Mouse (Mus musculus) splenic B cell, adult 2 months (primary cell): Measurements from ENCODE around the gene 9130008F23Rik.

Source experiments
- DNase-seq: peaks from one replicate; pipeline ENCODE4 v3.0.0-alpha.2; 2011; ENCODE audit warnings: low read depth, low spot score
- H3K27me3 ChIP-seq: 2 replicates; pipeline ENCODE4 v1.6.1; 2012; ENCODE audit warnings: mild to moderate bottlenecking, low read length, moderate library complexity, mixed read lengths; ENCODE audit not compliant: control insufficient read depth, poor library complexity, insufficient read depth, severe bottlenecking
- H3K36me3 ChIP-seq: 2 replicates; pipeline ENCODE4 v1.6.1; 2012; ENCODE audit warnings: mild to moderate bottlenecking, low read length, moderate library complexity, mixed read lengths; ENCODE audit not compliant: control insufficient read depth, poor library complexity, insufficient read depth, severe bottlenecking

Gene 9130008F23Rik

GRCm38 (mm10) chr17:40879924-40880691, at the start of gene 9130008F23Rik:
9130008F23Rik (minus strand) TSS chr17:40880559.
- peak; percentile 6 for DNase-seq
- Histone ChIP-seq H3K27me3 (no peaks in the 10 kb centered on the region), H3K36me3 (no peaks in the 10 kb centered on the region)

DNA sequence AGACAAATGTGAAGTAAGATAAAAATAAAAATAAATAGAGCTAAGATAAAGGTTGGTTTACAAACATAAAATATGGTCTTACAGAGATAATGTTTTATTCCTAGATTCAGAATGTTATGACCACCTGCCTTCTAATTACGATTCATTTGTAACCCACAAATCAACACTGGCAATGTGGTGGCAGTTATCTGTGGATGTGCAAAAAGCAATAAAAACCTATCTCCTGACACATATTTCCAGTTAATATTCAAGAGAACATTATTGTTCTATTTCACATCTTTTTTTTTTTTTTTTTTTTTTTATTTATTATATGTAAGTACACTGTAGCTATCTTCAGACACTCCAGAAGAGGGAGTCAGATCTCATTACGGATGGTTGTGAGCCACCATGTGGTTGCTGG, 35.1 kb upstream of the 9130008F23Rik start:
- H3K36me3 ChIP-seq, result no peaks in the 10 kb centered on the region
- H3K27me3 ChIP-seq, result no peaks in the 10 kb centered on the region
- no peak for DNase-seq

GRCm38 (mm10) chr17:40914250-40914649, 33.9 kb upstream of the 9130008F23Rik start, which contains the start of gene Glyatl3:
Glyatl3 (minus strand) TSS chr17:40914350.
- no peaks in the 10 kb centered on the region for H3K27me3 ChIP-seq
- no peaks in the 10 kb centered on the region for H3K36me3 ChIP-seq
- no peak for DNase-seq

DNA sequence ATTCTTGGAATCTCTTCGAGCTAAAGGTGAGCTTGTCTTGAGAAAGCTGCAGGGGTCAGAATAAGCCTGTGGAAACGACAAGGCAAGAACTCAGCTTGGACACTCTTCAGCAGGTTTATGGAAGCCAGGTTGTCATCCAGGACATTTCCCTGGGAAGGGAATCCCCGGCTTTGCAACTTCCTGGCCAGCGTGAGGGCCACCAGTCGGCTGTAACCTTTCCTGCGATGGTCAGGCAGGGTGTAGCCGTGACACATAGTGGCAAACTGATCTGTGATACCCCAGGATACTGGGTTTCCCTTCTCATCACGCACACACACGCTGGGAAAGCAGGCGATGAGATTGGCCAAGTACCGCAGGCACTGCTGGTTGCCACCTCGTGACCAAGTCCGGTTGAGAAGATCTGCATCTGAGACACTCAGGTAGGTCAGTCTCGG, 24.4 kb upstream of the 9130008F23Rik start:
- Histone ChIP-seq H3K36me3 (no peaks in the 10 kb centered on the region), H3K27me3 (no peaks in the 10 kb centered on the region)
- DNase-seq, result no peak

- H3K36me3 ChIP-seq, result no peaks in the 10 kb centered on the region
- DNase-seq, result no peak
- H3K27me3 ChIP-seq, result no peaks in the 10 kb centered on the region
These were observed 23.8 kb upstream of the 9130008F23Rik start for GRCm38 (mm10) chr17:40904056-40904597.

- no peaks in the 10 kb centered on the region for H3K36me3 ChIP-seq
- DNase-seq, result no peak
- H3K27me3 ChIP-seq, result no peaks in the 10 kb centered on the region
These were observed 23.0 kb upstream of the 9130008F23Rik start for GRCm38 (mm10) chr17:40903345-40903744.

DNA sequence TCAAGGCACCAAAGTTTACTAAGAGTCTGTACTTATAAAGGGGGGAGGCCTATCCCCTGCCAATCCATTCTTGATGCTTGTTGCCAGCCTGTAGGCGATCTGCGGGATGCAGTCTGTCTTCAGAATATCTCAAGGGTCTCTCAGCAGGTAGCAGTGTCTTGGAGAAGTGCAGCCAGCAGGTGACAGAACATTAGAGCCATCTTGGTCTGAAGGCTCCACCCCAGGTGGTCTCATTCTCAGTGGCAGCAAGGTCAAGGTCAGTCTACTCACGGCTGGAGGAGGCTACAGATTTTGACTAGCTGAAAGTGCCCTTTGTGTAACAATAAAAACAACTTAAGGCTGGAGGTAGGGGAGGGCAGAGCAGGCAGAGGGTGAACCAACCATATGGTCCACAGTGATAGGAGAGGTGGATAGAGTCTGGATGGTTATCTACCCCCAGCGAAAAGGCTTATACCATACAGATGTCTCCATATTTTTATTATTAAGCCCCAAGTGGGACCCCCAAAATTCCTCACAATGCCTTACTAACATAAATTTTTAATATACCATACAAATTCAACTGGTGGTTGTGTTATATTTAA, 19.5 kb upstream of the 9130008F23Rik start:
- DNase-seq, result no peak
- Histone ChIP-seq H3K27me3 (no peaks in the 10 kb centered on the region), H3K36me3 (no peaks in the 10 kb centered on the region)

DNA sequence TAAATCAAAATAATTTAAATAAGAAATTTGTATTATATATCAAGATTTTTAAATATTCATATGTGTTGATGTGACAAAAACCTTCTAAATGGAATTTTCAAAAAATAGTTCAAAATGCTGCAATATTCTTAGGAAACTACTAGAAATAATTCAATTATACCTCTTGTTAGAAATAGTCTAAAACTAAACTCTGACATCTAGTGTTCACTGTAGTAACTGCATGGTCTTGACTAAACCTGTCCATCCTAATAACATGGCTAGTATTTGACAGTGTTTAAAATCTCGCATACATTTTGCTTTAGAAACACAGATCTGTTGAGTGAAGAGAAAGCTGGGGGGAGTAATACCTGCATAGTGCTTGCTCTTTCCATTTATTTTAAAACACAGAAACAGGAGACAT, 16.5 kb upstream of the 9130008F23Rik start:
- Histone ChIP-seq H3K27me3 (no peaks in the 10 kb centered on the region), H3K36me3 (no peaks in the 10 kb centered on the region)
- DNase-seq, result peak; percentile 14

DNA sequence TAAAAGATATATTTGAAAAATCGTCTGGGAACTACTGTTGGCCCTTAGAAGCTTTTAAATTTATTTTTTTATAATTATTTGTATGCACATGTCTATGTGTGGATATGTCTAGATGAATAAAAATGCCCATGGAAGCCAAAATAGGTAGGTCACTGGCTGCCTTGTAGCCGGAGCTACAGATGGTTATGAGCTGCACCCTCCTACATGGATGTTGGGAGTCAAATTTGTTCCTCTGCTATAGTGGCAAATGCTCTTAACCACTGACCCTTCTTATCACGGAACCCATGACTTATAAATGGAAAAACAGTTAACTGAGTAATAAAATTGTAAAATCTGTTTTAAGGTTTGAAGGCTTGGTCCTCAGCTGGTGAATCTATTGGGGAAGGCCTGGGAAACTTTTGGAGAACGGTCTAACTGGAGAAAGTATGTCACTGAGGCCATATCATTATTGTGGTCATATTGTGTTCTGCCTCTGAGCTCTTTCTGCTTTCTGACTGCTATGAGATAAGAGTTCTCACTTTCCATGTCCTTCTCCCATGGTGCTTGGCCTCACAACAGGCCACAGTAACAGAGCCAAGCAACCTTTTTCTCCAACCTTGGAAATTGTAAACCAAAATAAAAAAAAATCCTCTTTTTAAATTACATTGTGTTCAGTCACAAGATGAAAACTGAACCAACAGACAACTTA, 7.6 kb upstream of the 9130008F23Rik start:
- no peak for DNase-seq
- Histone ChIP-seq H3K27me3 (no peaks in the 10 kb centered on the region), H3K36me3 (no peaks in the 10 kb centered on the region)

- Histone ChIP-seq H3K36me3 (no peaks in the 10 kb centered on the region), H3K27me3 (no peaks in the 10 kb centered on the region)
- no peak for DNase-seq
These were observed 4.8 kb upstream of the 9130008F23Rik start for GRCm38 (mm10) chr17:40885155-40885554.

- H3K36me3 ChIP-seq, result no peaks in the 10 kb centered on the region
- no peaks in the 10 kb centered on the region for H3K27me3 ChIP-seq
- no peak for DNase-seq
These were observed 1.8 kb upstream of the 9130008F23Rik start for GRCm38 (mm10) chr17:40882172-40882571.

- no peak for DNase-seq
- no peaks in the 10 kb centered on the region for H3K27me3 ChIP-seq
- no peaks in the 10 kb centered on the region for H3K36me3 ChIP-seq
These were observed 833 bp downstream of the 9130008F23Rik start for GRCm38 (mm10) chr17:40879528-40879923.

DNA sequence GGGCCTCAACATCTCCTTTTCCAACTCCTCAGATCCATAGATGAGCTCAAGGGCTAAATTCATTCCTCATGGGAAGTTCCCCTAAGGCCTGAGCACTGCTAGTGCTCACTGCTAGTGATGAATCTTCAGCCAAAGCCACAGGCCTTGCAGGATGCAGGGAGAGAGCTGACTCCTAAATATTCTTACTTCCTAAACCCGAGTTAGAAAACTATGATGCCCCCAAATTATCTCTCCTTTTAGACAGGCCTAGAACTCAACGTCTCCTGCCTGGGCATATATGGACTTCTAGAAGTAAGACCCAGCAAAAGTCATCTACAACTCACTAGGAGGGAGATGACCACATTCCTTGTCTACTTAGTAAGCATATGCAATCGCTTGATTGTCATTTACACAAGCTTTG, 2.6 kb downstream of the 9130008F23Rik start:
- DNase-seq, result no peak
- Histone ChIP-seq H3K36me3 (no peaks in the 10 kb centered on the region), H3K27me3 (no peaks in the 10 kb centered on the region)

GRCm38 (mm10) chr17:40875568-40875967, 4.8 kb downstream of the 9130008F23Rik start:
- no peaks in the 10 kb centered on the region for H3K27me3 ChIP-seq
- H3K36me3 ChIP-seq, result no peaks in the 10 kb centered on the region
- DNase-seq, result no peak

DNA sequence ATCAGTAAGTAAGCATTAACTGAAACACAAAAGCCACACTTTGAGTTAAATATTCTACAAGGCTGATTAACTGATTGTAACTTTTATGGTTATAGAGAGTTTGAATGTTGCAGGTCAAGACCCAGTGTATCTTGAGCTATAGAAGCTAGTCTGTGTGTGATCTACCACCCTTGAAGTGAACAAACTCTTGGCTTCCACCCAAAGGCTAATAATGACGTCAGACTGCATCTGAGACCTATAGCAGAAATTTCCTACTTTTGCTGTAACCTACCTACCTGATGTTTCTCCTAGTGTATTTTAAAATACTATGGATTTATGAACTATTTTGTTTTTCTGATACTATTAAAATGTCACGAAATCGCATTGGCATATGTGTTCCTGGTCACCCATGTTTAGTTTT, 5.7 kb downstream of the 9130008F23Rik start:
- Histone ChIP-seq H3K27me3 (no peaks in the 10 kb centered on the region), H3K36me3 (no peaks in the 10 kb centered on the region)
- DNase-seq, result no peak
